Mouse (Mus musculus) 3134 (cell line): ENCODE measurements around the gene Kcnab2.
A peak's percentile ranks its signal among the peaks of the same experiment; 100 is the strongest.

Source experiments
- DNase-seq: peaks from one replicate; pipeline ENCODE4 v3.0.0-alpha.2; 2011; ENCODE audit warnings: low spot score; ENCODE audit not compliant: insufficient read length; ENCODE audit errors: extremely low read depth

Gene Kcnab2

DNA sequence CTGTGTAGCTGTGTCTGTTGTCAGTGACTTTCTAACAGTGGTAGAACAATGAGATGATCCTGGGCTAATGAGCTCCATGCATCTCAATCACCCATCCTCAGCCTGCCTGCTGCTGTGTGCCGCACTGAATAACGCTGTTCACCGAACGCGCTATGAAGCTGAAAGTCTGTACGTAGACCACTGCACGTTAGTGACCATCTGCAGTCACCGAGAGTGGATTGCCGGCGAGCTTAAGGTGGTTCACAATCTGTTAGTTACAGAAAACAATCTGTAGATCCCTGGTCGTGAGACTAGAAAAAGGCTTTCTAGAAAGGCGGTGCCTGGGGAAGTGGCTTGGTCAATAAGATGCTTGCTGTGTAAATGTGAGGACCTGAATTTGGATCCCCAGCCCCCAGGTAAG, 23.5 kb downstream of the Kcnab2 start:
- DNase-seq, result no peak

DNA sequence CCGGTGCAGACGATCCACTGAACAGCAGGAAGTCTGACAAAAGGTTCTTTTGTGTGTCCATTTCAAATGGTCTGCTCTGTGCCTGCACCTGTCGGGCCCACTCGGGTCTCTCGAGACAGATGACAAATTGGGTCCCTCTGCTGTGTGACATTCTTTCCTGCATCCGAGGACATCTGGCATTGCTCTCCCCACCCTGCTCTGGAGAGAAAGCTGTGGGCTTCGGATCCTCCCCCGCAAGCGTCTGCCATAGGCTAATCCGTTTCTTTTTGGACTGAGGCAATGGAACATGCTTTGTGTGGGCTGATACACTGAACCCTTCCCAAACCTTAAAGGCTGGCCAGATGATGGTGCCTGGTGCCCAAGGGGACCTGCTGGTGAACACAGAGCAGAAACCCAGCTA, 24.6 kb downstream of the Kcnab2 start:
- no peak for DNase-seq

DNA sequence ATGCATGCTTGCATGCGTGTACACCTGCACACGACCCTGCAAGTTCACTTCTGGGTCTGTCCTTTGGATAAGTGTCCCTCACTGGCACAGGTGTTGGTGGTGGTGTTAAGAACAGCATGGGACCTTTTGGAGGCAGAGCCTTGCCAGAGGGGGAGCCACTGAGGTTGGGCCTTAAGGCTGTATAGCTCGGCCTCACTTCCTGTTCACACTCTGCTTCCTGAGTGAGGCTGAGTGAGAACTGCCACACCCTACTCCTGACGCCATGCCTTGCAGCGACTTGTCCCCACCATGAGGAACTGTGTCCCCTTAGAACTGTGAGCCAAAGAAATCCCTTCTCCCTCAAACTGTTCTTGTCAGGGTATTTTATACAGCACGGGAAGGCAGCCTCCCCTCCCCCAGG, 26.3 kb downstream of the Kcnab2 start:
- DNase-seq, result no peak

DNA sequence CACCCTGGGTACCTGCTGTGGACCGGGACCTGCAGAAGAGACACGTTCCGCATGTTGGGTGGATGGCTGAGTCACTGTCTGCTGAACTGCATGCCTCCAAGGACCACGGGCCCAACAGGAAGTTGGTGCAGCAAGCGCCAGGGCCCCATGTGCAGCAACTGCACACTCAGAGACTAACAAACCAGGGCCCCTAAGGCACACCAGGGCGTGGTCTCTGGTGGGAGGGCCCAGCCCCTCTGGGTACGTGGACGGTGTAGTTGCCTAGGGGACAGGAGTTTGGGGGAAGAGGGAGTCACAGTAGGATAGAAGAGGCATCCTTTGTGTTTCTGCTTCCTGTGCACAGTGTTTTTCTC, 29.0 kb downstream of the Kcnab2 start:
- DNase-seq, result peak; percentile 90

DNA sequence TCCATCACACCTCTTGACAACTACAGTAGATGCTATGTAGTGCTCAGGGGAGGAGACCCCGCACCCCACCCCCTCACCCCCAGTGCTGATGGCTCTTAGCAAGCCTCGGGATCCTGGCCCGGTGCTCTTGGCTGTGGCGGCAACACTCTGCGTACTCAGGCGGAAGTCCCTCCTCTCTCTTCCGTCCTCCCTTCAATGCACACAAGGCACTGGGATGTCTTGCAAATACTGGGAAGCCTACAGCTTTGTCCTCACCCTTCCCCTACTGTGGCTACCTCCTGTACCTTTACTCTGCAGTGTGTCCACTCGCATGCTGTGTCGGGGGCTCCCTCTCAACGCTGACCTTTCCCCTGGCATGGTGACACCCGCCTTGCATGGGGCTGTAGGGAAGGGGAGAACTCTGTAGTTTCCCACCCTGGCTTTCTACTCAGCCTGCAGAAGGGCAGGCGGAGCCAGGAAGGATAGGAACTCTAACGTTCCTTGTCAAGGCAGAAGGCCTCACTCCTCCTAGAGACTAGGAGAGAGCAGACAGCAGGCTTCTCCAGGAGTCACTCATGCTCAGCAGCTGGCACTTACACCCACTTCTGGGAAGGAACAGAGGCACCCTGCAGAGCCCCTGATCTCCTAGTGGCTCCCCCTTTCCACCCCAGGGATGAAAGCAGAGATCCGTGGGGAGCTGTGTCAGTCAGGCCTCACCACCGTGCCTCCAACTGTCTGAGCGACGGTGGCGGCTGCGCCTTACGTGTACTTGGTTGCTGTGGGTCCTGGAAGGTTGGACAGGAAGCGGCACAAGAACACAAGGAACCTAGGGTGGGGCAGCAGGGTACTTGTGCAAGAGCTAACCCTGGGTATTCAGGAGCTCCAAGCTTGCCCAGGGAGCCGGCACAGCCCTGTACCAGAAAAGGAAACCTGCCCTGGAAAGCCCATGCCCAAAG, 29.7 kb downstream of the Kcnab2 start:
- DNase-seq, result peak; percentile 89

DNA sequence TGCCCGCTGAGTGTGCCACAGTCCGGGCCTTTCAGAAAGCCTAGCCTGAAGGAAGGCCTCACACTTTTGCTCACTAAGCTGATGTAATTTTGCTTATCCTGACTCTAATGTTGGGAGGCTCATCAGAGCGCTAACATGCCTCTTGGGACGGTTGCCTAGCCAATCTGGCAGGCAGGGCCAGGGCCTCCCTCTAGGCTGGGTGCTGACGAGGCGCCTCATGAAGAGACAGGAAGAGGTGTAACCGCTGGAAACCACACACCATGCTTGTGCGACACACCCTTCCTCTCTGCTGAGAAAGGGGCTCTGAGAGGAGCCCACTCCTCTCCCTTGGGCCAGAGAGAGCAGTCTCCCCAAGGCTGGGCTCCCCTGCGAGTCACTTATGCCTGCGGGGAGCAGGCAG, 31.5 kb downstream of the Kcnab2 start:
- DNase-seq, result peak; percentile 70

DNA sequence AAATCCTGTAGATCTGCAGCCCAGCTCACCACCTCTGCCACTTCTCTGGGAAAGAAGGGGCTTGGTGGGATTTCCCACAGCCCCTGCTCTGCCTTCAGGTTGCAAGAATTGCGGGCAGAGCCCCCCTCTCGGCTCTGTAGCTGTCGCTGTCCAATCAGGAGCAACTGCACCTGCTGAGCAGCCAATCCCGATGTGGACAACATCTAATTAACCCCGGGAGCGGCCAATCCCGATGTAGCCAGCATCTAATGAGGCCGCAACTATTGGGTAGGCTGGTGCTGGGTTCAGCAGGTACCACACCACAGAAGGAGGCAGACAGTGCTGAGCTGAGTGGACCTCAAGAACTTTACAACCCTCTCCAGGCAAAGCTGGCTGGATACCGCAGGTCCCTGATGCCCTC, 36.1 kb downstream of the Kcnab2 start:
- DNase-seq, result no peak

DNA sequence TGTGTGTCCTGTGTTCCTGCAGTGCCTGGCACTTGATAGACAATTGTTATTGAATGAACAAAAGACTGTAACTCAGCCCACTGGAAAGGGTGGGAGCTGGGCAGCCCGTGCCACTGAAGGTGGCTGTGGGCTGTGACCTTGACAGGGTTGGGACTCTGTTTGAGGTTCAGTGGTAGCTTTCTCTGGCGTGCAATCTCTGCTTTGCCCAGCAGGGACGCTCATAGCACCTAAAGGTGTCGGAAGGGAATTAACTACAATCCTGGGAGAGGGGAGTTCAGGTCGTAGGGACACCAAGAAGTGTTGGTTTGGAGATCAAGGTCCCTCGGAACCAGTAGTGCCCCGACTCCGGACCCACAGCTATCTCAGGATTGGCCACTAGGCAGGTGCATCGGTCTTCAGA, 36.8 kb downstream of the Kcnab2 start:
- DNase-seq, result no peak

DNA sequence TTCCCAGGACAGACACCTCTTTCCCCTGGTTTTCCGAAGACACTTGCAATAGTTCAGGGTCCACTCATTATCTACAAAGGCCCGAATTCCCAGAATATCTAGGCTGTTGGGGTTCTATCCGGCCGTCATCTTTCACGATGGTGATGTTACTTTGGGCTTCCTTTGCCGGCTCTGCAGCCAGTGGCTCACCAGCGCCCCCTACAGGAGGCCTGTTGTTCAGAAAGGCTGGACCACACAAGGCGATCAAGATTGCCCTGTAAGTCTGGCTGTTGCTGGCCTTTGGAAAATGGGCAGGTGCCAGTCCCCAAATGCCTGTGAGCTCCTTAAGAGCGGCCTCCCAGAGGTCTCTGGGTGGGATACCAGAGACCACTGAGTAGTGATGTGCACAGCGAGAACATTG, 42.4 kb downstream of the Kcnab2 start:
- DNase-seq, result peak; percentile 29

DNA sequence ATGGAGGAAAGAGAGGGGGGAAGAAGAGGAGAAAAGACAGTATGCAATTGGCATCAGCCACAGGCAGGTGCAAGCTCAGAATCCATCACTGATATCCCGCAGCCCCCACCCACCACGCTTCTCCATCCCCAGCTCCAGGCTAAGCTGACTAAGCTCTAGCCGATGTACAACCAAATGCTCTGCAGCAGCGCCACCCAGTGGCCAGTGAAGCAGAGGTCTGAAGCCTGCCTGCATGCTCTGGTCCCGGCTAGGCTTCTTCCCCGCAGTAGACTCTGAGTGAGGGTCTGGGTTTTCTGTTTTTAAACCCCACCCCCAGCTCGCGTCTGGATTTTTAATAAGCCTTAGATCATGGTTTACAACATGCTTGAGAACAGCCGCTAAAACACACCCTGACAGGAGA, 42.8 kb downstream of the Kcnab2 start:
- DNase-seq, result peak; percentile 40

DNA sequence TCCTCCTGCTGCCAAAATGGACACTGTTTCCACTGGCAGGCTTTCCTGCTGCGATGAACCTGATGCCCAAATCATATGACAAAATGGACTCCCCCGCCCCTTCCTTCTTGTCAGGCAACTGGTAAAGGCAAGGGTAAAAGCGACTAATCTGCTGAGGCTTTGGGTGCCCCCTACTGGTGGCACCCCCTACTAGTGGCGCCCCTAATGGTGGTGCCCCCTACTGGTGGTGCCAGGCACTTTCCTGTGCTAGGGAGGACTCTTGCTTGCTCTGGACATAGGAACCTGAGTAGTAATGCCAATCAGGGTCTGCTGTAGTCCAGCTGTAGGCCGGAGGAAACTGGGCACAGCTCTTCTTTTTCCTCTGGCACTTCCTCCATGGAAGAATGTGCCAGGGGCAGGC, 45.4 kb downstream of the Kcnab2 start:
- DNase-seq, result peak; percentile 48

DNA sequence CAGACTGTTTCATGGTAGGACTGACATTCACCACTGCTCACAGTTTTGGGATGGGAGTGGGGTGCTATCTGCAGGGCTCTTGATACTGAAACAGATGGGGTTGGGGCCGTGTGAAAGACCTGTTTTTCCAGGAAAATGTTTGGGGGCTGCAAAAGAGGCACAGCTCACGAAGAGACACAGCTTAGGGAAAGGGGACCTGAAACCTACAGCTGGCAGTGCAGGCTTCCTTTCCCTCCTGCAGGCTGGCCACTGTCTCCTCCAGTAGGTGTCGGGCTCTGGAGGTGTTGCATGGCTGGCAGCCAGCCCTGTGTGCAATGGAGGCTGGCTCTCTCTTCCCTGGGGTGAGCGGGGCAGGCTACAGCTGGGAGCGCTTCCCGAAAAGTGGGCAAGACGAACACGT, 49.4 kb downstream of the Kcnab2 start:
- DNase-seq, result no peak

DNA sequence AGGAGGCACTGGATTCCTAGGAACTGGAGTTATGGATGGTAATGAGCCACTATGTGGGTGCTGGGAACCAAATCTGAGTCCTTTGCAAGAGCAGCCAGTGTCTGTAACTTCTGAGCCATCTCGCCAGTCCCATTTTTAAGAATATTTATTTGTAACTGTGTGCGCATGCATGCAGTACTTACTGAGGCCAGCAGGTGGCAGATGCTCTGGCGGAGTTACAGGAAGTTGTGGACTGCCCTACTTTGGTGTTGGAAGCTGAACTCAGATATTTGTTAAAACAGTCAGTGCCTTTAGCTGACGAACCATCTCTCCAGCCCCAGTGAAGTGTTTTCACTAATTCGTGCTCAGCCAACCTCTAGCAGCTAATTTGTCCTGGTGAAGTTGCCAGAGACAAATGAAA, 52.7 kb downstream of the Kcnab2 start:
- DNase-seq, result no peak

DNA sequence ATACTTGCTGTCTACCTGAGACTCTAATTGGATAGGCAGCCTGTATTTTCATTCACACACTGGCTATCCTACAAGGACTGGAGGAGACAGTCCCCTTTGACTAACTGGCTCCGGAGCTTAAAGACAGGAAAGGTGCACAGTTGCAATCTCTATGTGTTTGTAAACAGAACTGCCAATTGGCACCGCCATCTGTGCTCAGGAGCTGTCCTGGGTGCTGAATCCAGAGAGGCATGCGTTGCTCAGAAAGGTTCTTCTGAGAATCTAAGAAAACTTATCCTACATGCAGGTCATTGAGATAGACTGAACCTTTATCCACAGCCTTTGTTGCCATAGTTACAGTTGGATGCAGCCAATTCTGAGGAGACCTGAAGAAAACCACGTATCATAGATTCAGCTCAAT, 53.3 kb downstream of the Kcnab2 start:
- no peak for DNase-seq

DNA sequence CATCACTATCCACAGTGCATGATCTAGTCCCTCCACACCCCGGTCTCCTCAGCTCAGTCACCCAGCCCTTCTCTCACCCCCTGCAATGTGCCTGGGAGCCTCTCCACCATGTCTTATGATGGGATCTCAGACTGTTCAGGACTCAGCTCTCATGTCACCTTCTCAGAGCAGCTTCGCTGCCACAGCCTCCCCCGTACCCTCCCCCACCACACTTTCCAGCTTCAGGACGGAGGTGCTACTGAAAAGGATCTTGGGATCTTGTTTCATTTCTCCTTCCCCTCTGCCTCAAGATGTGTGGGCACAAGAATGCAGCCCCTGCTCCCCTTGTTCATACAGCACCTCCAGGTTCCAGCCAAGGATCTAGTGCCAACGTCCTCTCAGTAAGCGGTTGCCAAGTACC, 54.1 kb downstream of the Kcnab2 start:
- DNase-seq, result no peak

DNA sequence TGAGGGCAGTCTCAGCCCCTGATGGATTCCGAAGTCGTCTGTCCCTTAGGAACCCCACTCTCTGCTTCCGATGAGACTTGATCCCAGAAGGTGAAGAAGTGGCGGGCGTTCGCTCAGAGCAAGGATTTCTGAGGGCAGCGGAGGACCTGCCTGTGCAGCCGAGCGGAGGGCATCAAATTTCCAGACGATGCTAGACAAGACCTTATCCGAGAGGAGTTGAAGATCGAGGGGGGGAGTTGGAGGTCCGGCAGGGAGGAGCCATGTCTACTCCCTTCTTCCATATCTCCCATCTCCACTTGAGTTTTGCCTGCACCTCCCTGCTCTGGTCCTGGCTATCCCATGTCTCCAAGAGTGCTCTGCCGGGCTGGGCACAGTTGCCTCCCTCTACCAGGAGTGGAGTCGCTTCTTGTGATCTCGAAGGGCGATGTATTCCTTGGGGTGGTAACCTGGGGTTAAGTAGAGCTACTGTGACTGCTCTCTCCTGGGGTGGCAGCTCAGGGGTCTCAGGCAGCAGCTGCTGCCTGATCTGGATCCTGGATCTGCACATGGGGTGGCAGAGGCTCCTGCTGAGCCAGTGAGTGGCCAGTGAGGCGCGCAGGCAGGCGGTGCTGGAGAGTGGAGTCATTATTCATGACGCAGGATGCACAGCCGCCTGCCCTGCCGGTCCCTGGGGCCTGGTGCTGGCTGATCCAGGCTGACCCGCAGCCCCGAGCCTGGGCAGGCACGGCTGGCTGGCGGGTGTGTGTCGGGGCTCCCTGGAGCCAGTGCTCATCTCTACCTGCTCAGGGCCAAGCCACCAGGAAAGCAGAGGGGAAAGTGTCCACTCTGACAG, 59.2 kb downstream of the Kcnab2 start:
- no peak for DNase-seq

DNA sequence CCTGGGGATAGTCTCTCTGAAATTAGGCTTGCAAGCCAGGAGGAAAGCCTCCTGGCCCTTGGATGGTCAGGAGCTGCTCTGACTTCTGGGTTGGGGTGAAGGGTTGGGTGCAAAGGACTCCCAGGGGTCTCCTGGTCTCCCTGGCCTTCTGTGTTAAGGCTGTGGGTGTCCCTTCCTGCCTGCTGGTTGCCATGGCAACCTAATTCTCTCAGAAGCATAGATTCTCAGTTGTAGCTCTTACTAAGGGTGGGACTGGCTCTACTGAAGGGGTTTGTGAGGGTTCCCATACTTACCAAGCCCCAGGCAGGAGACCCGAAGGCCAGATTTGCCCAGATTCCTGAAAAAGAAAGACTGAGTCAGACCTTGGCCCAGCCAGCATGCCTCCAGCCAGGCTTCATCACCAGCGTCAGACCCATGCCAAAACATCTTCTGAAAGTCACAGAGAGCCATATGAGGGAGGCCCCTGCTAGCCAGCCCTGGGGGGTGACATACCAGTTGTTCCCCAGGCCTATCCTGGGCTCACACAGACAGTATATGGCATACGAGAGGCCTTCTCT, 65.1 kb downstream of the Kcnab2 start:
- DNase-seq, result peak; percentile 33

DNA sequence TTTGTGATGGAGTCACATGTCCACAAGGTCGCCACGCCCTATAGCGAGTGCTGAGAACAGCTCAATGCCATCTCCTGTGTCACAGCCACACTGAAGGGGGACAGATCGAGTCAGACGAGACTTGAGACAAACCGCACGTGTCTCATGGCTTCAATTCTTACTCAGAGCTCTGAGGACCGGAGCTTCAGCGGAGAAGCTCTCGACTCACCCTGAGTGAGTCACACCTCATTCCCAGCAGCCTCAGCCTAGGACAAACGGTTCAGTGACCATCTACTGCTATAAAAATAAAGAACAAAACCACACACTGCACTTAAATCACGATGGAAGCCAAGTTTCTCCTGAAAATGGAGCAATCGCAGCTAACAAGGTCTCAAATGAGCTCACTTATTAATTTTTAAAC, 66.7 kb downstream of the Kcnab2 start:
- DNase-seq, result peak; percentile 70

DNA sequence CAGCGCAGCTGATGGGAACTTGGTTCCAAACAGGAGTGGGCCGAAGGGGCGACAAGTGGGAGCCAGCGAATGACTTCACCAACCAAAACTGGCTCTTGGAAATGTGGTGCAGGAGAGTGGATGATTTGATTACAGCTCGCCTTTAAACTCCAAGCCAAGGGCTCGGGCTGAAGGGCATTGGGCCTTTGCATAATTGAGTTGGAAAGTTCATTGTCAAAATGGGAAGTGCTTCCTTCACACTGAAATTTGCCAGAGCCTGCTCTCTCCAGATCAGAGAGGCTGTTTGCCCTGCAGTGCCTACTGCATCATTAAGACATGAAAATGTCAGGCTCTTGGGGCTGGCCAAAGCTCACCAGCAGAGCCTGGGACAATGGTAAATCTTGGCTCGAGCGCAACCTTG, 71.1 kb downstream of the Kcnab2 start:
- DNase-seq, result no peak

DNA sequence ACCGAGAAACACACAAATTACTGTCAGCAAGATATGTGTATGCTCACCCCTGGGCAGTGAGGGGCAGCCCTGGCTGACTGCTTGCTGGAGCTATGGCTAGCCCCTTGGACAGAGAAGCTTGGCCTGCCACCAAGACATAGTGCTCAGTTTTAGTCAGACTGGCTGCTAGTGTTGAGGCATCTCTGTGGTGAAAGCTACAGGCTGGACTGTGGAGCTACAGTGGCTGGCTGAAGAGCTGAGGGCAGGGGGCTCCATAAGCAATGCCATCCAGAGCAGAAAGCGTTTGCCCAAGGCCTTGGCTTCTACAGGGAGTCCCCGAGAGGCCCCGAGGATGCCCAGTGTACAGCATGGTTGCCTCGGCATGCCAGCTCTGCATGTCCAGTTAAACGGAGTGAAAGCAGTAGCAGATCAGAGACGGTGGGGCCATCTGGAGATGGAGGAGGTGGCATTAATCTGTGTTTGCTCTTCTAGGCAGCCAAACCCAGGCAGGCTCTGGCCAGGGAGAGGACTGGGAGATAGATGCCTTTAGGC, 71.9 kb downstream of the Kcnab2 start:
- DNase-seq, result no peak

DNA sequence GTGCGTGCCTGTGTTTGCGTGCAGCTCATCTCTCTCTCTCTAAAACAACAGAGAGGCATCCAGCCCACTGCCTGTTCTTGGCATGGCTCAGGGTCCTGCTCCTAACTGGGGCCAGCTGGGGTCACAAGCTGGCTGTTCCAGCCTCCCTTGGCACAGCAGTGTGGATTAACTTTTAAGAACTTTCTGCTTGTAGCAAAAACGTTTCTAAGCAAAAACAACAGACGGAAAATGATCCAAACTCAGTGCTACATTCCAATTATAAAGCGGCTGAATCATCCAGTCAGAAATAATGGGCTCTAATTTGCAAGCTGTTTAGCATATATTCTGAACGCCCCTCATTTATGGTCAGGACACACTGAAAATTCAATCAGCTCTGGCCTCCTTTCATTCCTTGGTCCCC, 72.5 kb downstream of the Kcnab2 start:
- DNase-seq, result no peak
